Mouse (Mus musculus) ovary, postnatal 14 days (tissue): ENCODE measurements at regions not wholly inside any gene's neighbourhood (a gene's known extent, or its start where the extent isn't known, plus 50 kb on each side); places are given as distances from the start of the nearest gene placed in this dataset.

Experiments used
- DNase-seq: peaks from one replicate; pipeline ENCODE4 v3.0.0; 2022; ENCODE audit warnings: low spot score

DNA sequence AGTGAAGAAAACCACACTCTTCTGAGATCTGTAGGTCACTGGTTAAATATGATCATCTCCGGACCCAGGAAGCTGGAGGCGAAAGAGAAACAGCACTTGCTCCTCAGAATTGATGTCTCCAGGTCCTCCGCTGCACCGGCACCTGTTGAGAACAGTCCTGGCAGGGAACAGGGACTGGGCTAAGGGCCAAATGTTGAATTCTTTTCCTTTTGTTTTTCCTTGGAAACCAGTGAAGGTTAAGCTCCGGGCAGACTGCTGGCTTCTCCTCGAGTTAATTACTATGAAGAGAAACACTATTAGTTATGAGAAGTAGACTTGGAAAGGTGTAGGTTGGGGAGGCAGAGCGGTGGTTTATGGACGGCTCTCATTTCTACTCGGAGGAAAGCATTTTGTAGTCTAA is 242.7 kb downstream of the Rngtt start:
- DNase-seq: peak; percentile 12

DNA sequence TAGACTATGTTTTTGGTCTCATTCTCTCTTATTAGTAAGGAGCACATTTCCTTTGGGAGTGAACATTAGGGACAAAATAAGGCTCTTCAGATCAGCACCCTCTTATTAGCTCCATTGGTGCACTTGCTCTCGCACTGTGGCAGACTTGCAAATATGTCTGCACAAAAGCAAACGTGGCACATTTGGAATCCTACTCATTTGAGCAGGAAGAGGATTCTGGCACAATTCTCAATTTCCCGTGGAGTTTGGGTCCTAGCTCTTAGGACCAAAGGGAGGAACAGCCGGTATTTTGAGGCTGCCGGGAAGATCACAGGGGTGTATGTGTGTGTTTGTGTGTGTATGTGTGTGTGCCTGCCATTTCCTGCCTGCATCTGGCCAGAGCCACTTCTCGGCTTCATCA is 244.5 kb downstream of the Rngtt start:
- DNase-seq: no peak

DNA sequence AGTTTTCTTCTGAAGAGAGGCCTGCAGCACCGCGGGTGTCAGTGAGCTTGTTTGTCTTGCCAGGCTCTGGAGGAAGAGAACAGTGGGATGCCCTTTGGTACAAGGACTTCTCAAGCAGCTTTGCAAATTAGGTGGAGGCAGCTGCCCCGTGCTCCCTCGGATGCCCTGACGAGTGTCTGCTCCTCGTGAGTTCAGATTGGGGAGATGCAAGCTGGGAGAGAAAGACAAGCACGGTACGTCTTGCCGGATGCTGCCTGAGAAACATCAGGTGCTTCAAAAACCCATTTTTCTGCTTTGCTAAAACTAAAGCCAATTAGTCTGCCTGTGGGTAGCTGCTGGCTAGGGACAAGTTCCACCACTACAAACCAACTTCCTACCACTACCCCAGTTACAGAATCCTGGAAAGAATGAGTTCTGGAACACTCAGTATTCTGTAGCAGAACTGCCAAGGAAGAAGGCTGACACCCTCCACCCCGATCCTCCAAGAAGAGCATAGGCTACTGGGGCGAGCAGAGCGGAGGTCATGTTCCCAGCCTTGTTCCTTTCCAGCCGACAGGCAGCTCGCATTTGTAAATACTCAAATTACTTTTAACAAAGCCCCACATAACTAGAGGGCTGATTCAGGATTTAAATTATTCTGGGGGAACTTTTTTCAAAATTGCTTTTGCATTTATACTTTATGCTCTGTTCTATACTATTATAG is 245.3 kb downstream of the Rngtt start:
- DNase-seq: no peak

DNA sequence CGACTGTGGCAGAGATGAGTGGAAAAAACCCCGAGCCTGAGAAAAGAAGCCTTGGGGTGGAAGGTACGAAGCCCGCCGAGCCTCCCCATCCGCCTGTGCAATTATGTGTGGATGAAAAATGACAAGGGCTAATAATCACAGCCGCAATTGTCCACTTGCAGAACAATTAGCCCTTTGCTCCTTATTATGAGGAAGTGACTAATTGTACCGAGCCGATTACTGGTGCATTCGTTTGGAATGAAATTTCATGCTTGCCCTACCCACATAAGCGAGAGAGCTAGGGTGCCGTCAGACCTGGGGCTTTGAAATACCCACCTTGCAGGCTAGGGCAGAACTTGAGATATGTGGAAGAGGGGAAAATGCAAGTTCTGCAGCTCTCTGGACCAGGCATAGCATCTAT is 245.9 kb downstream of the Rngtt start:
- no peak for DNase-seq

DNA sequence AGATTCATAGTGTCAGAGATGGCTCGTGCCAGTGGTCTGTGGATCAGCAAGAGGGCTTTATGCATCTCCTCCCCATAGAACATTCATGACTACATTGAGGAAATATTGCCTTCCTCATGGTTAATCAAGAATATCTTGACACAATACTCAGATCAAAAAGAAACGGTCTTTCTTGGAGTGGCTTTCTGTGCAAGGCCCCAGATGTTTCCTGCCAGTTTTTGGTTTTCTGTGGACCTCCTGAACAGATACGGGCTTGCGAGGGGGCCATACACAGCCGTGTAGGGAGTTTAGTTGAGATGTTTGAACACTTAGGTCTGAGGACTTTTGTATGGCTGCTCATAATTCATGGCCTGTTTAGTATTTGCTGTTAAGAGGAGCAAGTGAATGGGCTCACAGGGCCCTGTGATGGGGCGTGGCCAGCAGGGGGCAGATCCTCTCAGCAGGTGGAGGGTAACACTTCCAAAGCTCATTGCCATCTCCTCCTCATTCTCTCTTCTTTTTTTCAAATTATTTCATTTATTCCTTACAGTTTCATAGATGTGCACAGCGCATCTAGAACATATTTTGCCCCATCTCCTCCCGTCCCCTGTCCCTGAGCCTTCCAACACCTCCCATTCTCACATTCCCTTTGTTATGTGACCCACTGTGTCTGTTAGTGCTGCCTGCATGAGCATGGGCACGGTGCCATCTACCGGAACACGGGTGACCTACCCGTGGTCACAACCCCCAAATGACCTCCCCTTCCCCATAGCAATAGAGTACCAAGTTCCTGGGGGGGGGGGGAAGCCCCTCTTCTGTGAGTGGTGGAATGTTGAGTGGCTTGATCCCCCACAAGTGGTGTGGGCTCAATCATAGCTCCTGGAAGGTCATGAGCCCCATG is 246.8 kb downstream of the Rngtt start:
- no peak for DNase-seq

DNA sequence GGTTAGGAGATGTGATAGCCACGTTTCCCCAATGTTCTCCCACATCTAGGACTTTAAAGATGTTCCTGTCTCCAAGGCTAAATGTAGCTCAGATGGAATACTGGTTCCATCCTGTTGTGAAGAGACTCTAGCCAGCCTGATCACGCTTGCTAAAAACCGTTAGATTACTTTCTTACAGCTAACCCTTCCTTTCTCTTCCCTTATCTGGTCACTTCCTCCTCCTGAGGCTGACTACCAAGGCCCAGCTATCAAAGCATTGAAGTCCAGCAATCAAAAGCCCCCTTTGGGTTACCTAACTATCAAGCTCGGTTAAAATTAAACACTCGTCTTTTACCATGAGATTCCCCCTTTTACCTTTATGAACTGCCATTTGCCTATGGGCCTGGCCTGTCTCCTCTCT is 260.2 kb downstream of the Rngtt start:
- no peak for DNase-seq

DNA sequence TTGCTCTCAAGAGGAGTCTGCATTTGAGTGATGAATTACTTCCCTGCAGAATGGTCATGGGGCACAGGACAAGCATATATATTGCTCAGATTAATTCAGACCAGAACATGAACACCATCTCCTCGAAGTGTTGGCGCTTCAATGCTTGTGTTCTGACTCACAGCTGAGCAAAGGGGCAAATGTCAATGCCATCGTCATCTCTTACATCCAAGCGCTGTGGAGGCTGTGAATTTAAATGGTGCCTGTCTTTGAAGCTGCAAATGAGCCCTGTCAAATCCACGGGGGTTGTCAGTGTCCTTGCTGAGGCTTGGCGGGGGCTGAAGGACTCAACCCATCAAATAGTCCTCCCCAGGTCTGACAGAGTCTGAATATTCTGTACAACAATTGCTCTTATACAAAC is 261.2 kb downstream of the Rngtt start:
- DNase-seq: no peak

DNA sequence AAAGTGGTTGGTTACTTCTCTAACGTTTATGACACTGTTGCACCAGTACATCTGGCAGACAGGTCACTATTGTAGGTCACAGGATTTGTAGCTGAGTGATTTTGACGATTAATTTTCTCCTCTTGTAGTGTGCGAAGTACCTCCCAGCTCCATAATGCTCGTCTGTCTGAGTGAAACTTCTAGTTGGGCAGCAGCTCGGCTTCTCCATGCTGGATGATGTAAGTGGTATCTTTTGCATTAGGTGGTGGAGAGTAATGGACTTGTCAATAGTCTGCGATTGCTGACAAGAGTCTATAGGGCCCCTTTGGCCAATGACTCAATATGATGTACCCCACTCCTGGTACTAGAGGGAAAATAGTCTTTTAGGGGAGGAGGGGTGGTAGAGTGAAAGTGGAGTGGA is 267.5 kb downstream of the Rngtt start:
- no peak for DNase-seq

DNA sequence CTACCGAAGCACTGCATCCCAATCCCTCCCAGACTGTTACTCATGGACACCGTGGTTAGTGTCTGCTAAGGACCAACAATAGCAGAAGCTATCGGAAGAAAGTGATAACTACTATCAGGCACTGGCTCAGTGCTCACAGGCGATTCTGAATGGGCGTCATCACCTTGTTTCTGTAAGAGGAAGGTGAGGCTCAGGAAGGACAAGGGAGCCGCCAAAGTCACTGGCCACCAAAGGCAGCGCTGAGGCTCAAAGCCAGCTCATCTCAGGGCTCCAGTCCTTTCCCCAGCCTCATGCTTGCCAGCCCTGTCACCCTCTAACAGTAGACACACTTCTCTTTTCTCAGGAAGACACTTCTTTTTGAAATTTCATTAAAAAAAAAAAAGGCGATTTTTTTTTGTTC is 270.4 kb downstream of the Rngtt start:
- no peak for DNase-seq

DNA sequence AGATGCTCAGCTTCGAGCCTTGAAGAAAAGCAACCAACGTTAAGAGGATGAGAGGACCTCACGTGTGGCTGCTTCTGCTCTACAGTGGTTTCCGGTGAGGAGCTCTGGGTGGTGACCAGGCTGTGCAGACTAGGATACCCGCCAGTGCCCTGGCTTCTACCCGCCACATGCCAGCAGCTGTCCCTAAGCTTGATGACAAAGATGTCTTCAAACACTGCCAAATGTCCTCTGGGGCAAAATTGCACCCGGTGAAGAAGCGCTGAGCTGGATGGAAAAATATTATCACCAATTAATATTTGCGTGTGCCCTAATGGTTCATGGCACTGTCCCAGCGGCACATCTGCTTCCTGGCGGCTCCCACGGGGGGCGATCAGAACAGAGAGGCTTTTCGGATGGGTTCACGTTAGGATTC is 271.1 kb downstream of the Rngtt start:
- no peak for DNase-seq

DNA sequence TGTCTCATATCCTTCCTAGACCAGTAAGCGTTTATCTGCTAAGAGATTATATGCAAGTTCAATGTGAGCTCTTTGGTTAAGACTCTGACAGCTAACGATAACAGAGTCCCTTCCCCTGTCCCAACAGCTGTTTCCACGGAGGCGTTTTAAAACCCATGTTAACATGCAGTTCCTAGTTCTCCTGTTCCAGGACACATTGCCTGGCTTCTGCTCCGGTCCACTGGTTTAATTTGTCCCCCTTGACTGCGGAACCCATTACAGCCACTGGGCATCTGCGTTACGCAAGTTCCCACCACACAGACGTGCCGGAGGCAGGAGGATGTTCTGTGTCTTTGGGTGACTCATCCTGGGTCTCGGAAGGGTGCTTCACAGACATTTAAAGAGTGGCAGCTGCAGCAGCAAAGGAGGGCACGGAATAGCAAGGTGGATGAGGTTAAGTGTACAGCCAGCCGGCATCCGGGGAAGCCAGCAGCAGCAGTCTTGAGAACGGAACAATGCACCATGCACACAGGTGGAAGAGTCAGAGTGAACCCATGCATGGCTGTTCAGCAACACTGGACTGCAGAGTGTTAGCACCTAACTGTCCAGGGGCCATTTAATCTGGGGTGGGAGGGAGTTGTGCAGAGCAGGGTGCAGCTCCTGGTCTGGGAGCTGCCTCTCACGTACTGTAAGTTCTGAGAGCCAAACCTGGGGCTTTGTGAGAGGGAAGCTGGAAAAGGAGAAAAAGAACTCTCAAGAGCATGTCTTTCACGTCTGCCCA is 271.8 kb downstream of the Rngtt start:
- no peak for DNase-seq

DNA sequence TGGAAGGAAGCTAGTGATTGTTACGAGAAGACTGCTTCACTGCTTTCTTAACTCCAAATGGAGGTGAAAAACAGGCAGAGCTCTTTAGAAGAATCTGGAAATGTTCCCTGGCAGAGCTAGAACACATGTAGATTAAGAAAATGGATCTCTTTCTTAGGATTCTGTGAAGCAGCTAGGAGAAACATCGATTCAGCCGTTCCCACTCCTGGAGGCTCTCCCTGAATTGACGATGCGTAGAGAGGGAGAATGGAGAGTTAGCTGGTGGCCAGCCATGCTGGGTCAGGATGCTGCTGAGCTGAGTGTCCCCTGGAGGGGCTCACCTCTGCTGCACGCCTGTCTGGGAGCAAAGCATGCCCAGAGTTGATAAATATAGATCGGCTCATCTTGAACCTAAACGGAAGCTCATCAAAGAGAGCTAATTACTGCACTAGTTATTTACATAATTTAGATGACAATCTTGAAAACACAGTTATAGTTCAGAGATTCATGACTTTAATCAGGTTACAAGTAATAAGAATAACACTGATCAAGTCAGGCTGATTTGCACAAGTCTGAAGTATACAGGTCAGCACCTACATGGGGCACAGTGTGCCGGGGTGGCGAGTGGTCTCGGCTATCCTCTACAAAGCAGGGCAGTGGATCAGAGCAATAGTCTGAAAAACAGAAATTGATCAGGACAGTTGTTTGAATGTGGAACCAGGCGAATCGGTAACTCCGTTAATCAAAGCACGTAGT is 273.0 kb downstream of the Rngtt start:
- DNase-seq: no peak

DNA sequence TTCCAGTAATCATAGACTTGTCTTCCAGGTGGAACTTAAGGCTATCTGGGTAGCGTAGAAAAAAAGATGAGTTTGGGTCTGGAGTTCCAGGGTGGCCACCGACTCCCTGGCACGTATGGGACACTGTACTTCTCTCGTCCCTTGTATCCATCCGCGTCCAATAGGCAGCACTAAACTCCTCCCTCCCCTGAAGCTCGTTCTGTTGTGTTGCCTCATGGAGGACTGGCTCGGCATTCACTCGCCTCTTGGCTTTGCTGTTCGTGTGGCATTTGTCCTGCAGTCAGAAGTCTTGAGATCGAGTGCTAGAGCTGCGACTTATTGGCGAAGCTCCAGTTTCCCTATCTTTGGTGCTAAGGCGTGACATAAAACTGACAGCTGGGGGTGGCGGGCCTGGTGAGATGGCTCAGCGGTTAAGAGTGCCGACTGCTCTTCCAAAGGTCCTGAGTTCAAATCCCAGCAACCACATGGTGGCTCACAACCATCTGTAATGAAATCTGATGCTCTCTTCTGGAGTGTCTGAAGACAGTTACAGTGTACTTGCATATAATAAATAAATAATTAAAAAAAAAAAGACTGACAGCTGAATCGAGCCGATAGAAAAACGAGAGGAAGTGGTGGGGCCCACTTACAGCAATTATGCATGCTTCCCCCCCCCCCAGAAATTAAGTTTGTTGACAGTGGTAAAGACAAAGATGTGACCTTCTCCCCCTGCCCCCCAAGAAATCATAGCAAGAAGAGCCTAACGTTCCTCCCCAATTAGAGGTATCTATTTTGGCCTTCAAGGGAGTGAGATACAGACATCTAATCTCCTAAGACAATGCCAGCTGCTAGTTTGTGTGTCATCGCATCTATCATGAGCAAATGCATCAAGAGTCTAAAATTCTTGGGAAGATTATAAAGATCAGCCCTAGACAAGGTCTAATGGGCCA is 274.1 kb downstream of the Rngtt start:
- no peak for DNase-seq

DNA sequence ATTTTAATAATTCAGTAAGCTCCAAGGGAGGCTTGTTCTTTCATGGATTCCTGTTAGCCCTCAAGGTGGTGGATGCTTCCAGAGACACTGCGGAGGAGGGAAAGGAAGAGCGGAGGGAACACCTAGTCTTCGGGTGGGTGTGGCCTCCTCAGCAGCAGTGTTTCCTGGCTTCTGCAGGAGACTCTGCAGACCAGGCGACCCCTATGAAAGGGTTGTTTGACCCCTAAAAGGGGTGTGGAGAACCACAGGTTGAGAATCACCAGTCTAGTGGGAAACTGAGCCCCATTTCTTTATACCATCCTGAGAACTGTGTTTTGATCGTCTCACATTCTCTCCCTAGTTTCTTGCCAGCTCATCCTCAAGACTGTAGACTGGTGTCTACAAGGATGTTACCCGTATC is 275.7 kb downstream of the Rngtt start:
- DNase-seq: no peak

DNA sequence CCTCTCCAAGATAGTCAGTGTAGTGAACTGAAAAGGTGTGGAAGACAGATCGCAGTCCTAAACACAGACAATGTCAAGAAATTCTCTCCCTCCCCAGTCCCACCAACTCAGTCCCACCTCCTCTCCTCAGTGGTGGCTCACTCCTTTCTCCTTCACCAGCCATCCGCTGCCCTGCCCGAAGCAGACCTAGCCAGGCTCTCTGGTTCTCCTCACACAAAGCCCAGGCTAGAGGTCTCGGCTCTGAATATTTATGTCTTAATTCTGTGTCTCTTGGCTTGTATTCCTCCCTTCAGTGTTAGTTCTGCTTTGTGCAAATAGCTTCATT is 276.1 kb downstream of the Rngtt start:
- DNase-seq: no peak

DNA sequence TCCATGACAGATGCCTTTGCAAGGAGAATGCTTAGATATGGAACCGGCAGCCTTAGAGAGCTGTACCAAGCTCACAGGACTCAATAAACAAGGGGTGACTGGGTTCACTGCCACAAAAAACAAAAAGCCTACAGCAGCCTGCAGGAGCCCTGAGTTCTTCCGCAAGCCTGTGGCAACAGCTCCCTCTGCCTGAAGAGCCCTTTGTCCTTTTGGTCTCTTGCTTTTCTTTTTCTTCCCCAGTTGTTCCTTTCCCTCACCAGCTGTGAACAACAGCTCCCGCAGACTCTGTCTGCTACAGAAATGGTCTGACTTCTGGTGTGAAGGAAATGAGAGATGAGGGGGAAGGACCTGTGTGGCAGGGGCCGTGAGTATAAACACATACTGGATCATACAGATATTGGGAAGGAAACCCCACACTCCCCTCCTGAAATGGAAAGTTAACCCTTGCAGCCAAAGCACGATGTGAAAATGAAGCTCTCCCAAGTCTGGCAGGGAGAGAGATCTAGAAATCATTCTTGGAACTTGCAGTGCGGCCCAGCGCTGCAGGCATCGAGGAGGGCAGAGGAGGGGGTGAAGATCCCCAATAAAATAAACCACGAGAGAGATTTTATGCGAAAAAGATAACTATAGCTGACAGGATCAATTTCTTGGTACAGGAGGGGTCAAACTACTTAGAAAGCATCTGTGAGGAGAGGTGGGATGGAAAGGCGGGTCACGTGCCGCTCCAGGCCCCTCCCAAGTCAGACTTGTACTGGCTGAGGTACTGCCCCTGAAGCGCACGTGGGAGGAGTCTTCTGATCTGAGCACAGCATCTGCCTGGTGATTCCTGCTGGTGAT is 276.7 kb downstream of the Rngtt start:
- no peak for DNase-seq

DNA sequence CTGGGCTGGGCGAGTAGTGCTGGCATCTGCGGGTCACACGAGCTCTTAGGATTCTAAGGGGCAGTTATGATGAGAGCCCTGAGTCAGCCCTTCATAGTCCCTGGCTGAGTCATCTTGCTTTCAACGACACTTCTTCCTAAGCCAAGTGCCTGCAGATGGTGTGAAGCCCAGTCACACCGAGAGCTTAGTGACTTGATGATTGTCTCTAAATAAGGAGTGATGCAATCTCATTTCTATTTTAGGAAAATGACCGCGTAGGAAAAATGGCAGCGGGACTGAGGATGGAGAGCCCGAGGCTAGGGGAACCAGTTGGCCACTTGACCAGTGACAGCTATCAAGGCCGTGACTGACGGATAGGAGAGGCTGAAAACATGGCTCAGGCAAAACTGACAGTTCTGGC is 277.6 kb downstream of the Rngtt start:
- no peak for DNase-seq

DNA sequence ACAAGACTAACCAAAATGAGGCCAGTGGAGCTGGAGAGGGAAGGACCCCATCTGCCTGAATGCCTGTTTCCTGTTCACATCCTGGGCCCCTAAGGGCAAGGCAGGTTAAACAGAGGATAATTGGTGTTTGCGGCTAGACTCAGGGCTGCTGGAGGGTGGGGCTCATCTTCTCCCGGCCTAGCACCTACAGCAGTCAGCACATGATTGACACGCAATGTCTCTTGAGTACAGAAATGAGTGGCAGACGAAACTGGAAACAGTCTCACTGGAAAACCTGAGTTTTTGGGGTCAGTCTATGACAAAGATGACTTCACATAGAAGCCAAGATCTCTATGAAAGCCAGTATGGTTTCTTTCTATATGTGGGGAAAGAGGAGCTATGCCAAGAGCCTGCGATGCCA is 278.0 kb downstream of the Rngtt start:
- no peak for DNase-seq

DNA sequence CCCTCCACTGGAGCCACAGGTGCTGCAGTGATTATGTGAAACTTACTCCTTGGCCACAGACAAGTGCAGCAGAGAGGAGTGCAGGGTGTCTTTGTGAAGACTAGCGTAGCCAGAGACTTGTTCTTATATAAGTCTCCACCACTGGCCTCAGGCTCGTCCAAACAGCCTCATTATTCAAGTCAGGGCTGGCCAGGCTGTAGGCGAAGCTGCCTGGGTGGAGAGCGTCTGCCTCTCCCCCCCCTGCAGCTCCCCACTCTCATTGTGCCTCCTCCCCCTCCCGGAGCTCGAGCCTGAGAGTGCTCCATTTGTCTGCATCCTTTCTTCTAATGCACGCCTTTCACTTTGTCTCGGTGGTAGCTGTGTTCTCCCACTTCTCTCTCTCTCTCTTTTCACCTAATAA is 279.1 kb downstream of the Rngtt start:
- no peak for DNase-seq

DNA sequence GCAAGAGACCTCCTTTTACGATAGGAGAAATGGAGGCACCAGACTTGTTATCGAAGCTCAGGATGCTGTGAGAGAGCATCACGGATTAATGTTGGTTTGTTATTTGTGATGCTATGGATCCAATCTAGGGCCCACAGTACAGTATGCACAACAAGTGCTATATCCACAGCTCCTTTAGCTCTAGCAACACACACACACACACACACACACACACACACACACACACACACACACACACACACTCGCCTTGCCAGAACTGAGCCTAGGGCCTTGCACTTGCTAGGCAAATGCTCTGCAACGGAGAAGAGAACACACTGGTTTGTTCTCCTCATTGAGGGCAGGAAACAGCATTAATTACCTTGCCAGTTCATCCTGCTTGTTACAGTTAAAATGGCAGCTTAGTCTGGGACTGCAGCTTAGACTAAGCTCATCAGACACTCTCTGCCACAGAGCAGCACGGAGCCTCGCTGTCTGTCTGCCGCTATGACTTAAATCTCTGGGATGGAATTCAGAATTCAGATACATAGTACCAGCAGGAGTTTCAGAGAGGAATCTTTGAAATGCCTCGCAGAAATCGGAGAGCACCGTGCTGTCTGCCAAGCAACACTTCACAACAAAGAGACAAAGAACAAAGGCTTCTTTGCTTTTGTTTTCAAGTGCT is 285.0 kb downstream of the Rngtt start:
- DNase-seq: no peak
